Mouse (Mus musculus) thymus, adult 2 months (tissue): ENCODE data around the gene Clec4d.
"Not testable (repeated sequence)": the region's sequence is repeated elsewhere in the genome, so short reads cannot be mapped to it uniquely, and the experiment has no call there.

Experiments used
- CTCF ChIP-seq: fragments of 200-500 bp; IDR thresholded peaks from 2 replicates; pipeline ENCODE4 v1.5.1; 2012; ENCODE audit warnings: mild to moderate bottlenecking, control low read depth, low read length, moderate library complexity, borderline replicate concordance; ENCODE audit not compliant: control insufficient read depth, poor library complexity, insufficient read depth; ENCODE audit errors: extremely low read depth
- POLR2A ChIP-seq: fragments of 200-500 bp; IDR thresholded peaks from 2 replicates; pipeline ENCODE4 v1.6.1; 2012; ENCODE audit warnings: mild to moderate bottlenecking, low read length, control low read depth, moderate library complexity; ENCODE audit not compliant: control insufficient read depth, poor library complexity, insufficient read depth; ENCODE audit errors: extremely low read depth

GRCm38 (mm10) chr6:123248862-123249261 lies 13.0 kb upstream of the Clec4d start:
- not testable (repeated sequence) for TF ChIP-seq POLR2A, CTCF
